Mouse (Mus musculus) brown adipose tissue, adult 24 weeks (tissue): ENCODE data around the gene Cacna2d3. TPM values are rescaled to one million over a fixed set of nuclear protein-coding genes. Genes with fewer than 3 reads are reported as not detected.

Experiments
- H3K27ac ChIP-seq: fragments of 200-500 bp; replicated peaks from 2 replicates; pipeline ENCODE4 v1.5.1; 2012; ENCODE audit warnings: low read depth, mild to moderate bottlenecking, low read length
- H3K4me1 ChIP-seq: fragments of 200-500 bp; 2 replicates; pipeline ENCODE4 v1.6.1; 2012; ENCODE audit warnings: low read length, mixed read lengths; ENCODE audit not compliant: control insufficient read depth, insufficient read depth, insufficient read length
- H3K4me3 ChIP-seq: fragments of 200-500 bp; 2 replicates; pipeline ENCODE4 v1.5.1; 2012; ENCODE audit warnings: low read depth, mild to moderate bottlenecking, low read length, moderate library complexity; ENCODE audit not compliant: insufficient read depth
- polyA plus RNA-seq: library from polyadenylated mRNA; stranded (reverse); fragments of >200 nt; gene quantifications from 2 replicates; pipeline ENCODE4 v1.2.4, GENCODE M21; 2012; ENCODE audit not compliant: missing spikeins, insufficient read depth, insufficient read length

The Cacna2d3 gene
- polyA plus RNA-seq, 1 experiment = not detected

DNA sequence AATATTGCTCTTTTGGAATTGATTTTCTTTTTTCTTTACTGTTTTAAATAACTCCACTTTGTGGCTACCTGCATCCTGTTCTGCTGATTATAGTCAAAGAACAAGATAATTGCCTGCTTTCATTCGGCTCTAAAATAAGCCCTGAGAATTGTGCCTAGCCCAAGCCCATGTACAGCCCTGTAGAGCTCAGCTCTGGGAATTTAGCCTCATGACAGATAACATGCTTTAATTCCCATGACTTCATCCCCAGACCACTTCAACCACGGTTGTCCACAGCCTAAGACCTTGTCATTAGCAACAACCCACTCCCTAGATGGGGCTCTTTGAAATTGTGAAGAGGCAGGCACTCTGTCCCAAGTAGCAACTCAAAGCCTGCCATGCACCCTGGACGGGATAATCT, 762.6 kb downstream of the Cacna2d3 start:
- no peak overlapping the region for H3K4me3 ChIP-seq
- H3K27ac ChIP-seq = no peak overlapping the region

DNA sequence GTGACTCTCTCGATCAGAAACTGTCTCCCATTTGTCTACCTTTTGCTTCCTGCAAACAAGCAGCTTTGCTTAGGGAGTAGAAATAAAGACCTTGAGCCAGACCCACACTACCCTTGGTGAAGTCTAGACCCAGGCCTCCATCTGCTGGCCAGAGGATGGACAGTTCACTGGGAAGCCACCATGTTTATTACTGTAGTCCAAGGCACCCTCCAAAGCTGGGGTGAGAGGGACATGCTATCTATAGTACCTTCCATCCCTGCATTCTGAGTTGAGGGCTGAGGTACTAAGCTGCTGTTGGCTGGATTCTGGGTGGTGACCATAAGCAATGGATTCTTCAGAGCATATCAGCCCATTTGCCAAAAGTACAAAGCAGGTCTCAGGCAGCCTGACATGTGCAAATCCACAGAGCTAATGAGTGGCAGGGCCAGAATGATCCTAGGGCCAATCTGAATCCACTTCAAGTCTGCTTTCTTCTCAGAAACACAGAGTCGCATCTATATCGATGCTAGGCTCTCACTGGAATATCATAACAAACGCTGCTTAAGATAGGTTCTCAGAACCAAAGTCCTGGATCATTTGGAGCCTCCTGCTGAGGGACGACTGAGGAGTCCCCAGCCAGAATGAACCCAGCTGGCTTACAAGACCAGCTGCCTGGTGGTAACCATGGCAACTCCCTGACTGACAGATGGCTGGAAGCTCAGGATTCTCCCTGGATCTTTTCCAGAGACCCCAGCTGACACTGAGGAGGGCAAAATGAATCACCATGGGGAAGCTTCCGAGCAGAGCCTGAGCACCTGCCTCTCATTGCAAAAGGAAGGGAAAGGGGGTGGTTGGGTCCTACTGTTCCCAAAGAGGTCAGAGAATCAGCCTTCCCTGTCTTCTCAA, 763.3 kb downstream of the Cacna2d3 start:
- no peak overlapping the region for H3K27ac ChIP-seq
- H3K4me3 ChIP-seq = no peak overlapping the region
- H3K4me1 ChIP-seq = no peaks in the 10 kb centered on the region

More for the DNA sequence above, 762.6 kb downstream of the Cacna2d3 start:
- no peaks in the 10 kb centered on the region for H3K4me1 ChIP-seq

DNA sequence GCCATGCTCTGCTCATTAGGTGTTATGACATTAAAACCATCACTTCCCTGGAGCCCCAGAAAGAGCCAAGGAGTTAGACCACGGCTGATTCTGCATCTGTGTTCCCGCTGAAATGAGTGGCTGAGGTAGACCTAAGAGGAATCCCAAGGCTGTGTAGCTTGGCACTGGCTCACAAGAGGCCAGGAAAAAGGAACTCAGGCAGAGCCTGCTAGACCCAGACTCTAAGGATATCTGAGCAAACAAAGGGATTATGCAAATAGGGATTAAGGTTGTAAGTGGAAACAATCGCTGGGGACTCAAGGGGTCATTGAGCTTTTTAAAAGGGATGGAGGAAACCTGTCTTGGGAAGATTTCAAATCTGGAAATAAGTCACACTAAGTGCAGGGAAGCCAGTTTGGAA, 766.5 kb downstream of the Cacna2d3 start:
- H3K27ac ChIP-seq = no peak overlapping the region
- no peak overlapping the region for H3K4me3 ChIP-seq
- no peaks in the 10 kb centered on the region for H3K4me1 ChIP-seq

DNA sequence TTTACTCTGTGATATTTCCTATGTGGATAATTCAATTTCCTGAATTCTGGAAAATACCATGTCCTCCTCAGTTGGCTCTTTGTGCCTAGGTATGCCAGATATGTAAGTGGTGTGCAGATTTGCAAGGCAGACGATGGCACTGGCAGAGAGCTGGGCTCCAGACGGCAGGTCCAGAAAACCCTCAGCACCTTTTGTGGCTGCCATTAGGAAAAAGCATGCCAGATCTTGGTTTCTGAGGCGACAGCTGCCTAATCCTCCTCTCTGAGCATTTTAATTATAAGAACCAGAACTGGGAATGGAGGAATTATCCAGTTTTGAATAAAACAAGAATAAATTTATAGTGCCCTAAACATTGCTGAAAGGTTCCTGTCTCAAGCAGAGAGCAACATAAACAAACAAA, 767.1 kb downstream of the Cacna2d3 start:
- Histone ChIP-seq H3K4me3 (no peak overlapping the region), H3K27ac (no peak overlapping the region), H3K4me1 (no peaks in the 10 kb centered on the region)

DNA sequence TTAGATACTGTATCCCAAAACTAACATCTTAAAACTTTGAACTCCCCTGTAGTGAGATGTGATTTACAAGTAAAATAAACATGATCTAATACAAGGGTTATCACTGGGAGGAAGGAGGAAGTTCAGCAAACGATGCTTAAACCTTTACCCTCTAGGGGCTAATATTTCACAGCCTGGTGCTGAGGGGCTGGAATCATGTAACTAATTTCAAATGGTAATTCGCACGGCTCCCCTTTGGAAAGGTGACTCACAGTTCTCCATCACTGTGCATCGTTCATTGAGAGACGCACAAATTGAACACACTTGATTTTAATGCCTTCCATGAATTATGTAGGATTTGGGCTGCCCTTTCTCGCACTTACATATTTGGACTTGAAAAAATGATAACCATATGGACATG, 767.6 kb downstream of the Cacna2d3 start:
- Histone ChIP-seq H3K27ac (no peak overlapping the region), H3K4me3 (no peak overlapping the region), H3K4me1 (no peaks in the 10 kb centered on the region)

DNA sequence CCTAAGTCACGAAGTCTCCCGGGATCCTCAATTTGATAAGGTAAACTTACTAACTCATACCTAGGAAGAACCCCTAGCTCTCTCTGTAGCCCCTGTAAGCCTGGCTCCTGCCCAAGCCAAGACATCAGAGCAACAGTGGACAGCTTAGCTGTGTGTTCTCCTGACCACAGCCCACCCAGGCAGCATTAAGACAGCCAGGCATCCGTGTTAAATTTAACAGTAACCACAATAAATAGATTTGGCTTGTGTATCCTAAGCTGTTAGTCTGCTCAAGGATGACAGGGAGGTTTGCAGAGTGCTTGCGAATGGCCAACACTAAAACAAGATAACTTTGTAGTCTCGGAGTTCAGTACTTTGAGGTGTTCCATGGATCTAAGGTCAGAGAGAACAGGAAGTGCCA, 768.3 kb downstream of the Cacna2d3 start:
- Histone ChIP-seq H3K4me3 (no peak overlapping the region), H3K4me1 (no peaks in the 10 kb centered on the region), H3K27ac (no peak overlapping the region)

DNA sequence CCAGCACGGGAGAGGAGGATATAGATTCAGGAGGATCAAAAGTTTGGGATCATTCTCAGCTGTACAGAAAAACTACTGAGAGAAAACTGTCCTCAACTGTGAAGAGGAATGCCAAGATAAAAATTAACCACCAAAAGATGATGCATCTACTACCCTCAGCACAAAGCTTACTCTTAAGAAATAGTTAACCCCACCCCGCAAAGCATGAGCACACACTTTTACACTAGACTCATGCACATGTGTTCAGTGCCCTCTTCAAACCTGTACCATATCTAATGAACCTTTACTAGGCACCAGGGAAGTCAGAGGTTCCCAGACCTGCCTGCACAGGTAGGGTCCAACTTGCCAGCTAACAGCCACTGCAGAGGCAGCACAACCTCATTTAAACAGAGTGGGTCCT, 771.2 kb downstream of the Cacna2d3 start:
- Histone ChIP-seq H3K4me3 (no peak overlapping the region), H3K27ac (no peak overlapping the region), H3K4me1 (no peaks in the 10 kb centered on the region)

DNA sequence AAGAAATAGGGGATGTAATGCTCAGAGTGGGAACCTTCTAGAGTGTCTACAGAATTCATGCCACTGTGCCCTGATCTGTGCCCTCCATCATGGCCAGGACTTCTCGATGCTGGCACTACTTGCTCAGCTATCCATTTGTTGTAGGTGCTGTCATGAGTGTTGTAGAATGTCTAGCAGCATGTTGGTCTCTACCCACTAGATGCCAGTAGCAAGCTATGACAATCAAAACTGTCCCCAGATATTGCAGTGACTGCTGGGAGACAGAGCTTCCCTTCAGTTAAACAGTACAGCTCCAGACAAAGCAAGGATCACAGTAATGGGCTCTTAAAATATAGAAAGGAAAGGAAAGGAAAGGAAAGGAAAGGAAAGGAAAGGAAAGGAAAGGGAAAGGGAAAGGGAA, 771.9 kb downstream of the Cacna2d3 start:
- Histone ChIP-seq H3K4me3 (no peak overlapping the region), H3K27ac (no peak overlapping the region), H3K4me1 (no peaks in the 10 kb centered on the region)

DNA sequence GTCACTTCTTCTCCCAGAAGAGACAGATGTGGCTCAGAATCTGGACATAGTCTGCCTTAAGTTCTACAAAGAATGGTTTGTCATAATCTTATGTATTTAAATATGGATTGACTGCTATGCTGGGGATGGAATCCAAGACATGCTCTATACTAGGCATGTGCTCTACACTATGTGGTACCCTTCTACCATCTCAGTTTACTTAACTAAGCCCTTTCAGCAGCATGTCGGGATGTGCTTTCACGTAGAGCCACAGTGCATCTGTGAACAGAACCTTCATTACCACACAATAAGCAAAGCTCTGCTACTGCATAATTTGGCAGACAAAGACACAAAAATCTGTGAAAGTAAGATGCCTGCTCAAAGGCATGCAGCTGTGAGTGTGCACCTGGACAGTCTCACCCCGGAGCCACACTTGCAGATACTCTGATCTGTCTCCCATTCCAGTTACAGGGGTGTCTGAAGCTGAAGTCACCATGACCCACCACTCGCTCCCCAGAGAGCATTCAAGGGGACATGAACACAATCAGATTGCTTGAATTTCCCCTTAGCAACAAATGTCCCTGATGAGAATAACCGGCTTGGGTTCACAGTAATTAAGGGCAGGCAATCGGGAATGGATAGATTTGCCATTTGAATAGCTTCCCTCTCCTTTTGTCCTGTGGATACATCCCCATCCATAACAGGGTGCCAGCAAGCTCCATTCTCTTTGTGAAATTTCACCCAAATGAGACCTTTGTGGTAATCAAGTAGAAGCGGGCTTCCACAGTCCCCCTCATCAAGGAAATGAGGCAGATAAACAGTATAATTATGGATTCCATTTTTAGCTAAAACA, 773.4 kb downstream of the Cacna2d3 start:
- Histone ChIP-seq H3K27ac (no peak overlapping the region), H3K4me1 (no peaks in the 10 kb centered on the region), H3K4me3 (no peak overlapping the region)

DNA sequence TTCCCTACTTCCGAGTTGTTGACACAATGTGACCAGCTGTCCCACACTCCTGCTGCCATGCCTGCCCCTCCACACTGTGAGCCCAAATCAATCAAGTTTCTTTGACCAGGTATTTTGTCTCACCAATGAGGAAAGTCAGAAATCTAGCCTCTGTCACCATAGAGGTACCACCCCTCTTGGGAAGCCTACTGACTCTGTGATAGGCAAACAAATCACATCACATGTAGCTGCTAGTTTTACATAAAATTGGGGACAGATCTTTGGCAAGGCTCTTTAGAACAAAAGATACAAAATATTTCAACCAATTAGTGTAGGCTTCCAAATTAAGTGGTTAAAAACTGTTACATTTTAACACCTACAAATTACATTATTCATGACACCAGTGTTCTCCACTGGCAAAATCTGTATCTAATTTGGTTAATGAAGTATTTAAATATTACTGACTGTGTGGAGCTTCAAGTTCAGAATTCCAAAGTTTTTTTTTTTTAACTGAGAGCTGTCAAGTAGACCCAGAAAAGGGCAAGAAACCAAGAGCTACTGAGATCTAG, 788.8 kb downstream of the Cacna2d3 start:
- no peak overlapping the region for H3K4me3 ChIP-seq
- no peak overlapping the region for H3K27ac ChIP-seq
- H3K4me1 ChIP-seq = no peaks in the 10 kb centered on the region

DNA sequence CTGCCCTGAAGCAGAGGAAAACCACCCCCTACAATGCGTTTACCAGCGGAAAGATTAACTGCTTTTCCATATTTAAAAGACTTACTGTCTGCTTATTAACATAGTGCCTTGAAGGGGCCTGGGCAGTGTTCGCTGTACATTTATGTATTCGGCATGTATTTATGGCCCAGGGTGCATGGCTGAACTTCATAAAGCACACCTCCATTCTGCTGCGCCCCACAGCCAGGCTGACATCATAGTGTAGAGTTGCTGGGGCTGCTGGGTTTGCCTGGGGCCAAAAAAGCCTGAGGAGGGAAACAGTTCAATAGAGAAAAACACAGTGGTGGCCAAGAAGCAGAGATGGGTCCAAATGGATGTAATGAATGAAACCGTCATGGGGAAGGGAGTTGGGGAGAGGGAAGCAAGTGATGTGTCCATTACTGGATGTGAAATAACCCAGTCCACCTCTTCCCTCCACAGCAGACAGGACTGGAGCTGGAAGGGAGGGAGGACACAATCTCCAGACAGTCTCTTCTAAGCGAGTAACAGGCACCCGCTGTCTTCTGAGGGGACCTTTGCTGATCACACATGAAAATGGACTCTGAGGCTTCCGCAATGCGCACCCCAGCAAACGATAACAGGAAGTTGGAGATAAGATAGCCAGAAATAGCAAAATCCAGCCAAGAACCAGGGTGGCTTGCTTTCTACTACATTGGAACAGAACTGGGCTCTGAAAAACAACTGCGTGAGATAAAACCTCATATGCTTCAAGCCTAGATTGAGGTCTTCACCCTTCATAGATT, 798.3 kb downstream of the Cacna2d3 start:
- H3K4me1 ChIP-seq = no peaks in the 10 kb centered on the region
- H3K27ac ChIP-seq = no peak overlapping the region
- no peak overlapping the region for H3K4me3 ChIP-seq

DNA sequence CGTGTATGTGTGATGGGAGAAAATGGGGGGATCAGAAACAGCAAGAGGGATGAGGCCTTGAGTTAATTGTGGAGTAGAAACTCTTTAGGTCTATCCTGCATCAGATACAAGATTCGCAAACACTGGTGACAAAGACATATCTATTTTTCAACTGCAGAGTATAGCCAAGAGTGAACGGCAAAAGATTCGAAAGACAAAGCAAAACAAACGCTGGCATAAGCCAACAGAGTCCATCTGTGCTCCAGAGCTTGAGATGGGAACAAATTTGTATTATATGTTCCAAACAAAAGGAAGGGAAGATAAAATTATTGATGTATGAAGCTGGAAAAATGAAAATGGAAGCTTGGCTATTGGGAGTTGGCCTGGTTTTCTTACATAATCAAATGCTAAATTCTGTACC, 802.8 kb downstream of the Cacna2d3 start:
- no peak overlapping the region for H3K27ac ChIP-seq
- H3K4me3 ChIP-seq = no peak overlapping the region
- no peaks in the 10 kb centered on the region for H3K4me1 ChIP-seq

DNA sequence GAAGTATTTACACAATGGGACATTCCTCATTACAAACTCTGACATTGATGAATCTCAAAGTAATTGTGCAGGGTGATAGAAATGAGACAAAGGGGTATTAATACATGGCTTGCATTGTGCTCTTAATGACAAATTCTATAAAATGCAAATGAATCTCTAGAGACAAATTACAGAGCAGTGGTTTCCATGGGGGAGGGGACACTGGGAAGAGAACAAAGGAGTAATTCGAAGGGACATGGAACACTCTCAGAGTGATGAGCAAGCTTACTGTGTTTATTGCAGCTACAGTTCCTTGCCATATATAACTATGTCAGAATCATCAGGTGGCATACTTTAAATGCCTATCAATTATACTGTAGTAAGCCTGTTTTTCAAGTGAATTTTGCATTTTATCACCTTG, 806.7 kb downstream of the Cacna2d3 start:
- no peaks in the 10 kb centered on the region for H3K4me1 ChIP-seq
- H3K27ac ChIP-seq = no peak overlapping the region
- H3K4me3 ChIP-seq = no peak overlapping the region

DNA sequence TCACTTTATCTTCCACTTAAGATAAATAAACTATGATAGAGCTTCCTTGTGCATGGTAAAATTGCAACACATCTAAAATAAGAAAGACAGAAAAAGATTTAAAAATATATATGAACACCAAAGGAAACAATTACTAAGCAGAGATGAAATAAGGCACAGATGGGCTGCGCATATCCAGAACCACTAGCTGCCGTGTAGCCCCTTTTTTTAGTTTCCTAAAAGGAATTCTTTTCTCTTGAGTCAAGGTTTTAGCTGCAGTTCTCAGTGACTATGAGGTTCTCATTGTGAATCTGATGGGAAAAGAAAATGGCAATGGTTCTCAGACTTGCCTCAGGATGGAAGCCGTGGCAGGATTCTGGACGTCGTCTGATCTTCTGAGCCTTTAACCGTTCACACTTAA, 814.0 kb downstream of the Cacna2d3 start:
- H3K4me1 ChIP-seq = no peaks in the 10 kb centered on the region
- no peak overlapping the region for H3K27ac ChIP-seq
- no peak overlapping the region for H3K4me3 ChIP-seq

DNA sequence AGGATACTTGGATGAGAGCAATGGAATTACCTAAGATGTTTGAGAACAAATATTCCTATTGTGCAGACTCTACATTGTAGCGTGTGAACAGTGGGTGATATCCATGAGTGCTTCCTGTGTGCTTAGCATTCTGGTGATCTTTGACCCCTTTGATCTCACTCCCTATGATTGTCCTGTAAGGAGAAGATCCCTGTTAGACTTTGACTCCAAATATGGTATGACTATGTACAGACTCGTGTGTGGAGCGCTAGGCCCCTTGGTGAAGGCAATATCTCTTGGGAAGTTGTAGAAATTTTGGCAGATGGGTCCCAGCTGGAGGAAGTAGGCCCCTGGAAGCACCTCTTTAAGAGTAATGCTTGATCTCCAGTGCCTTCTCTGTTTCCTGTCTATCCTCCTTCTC, 829.1 kb downstream of the Cacna2d3 start:
- no peak overlapping the region for H3K27ac ChIP-seq
- H3K4me1 ChIP-seq = no peaks in the 10 kb centered on the region
- no peak overlapping the region for H3K4me3 ChIP-seq
